Mouse (Mus musculus): ENCODE data around the gene Cxcr6.

GRCm38 (mm10) chr9:123768443-123768842 is 37.8 kb upstream of the Cxcr6 start:
- TF ChIP-seq POLR2A (IDR thresholded peaks at IDR 0.05; ENCODE audit: extremely low read depth, insufficient read depth, low read length): no peak
- TF ChIP-seq CTCF (IDR thresholded peaks at IDR 0.05; ENCODE audit: extremely low read depth, insufficient read depth, low read length): no peak

Measured in cortical plate, adult 2 months (tissue).